Mouse (Mus musculus) ES-E14 (cell line): ENCODE results near the gene Prph. TPM values are rescaled to one million over a fixed set of nuclear protein-coding genes. Genes with fewer than 3 reads are reported as not detected.

ENCODE experiments used
- DNase-seq: peaks from one replicate; pipeline ENCODE4 v3.0.0-alpha.2; 2013; ENCODE audit warnings: low read depth, low spot score
- H3K27ac ChIP-seq: 2 replicates; pipeline ENCODE4 v1.5.1; 2012; ENCODE audit warnings: low read depth, mild to moderate bottlenecking, low read length, moderate library complexity, mixed read lengths; ENCODE audit not compliant: poor library complexity, insufficient read depth, severe bottlenecking
- H3K36me3 ChIP-seq: 2 replicates; pipeline ENCODE4 v1.6.1; 2012; ENCODE audit warnings: mild to moderate bottlenecking, low read length, moderate library complexity, mixed read lengths; ENCODE audit not compliant: control insufficient read depth, poor library complexity, insufficient read depth, severe bottlenecking
- H3K4me1 ChIP-seq, 2 experiments: fragments of 150-350 bp in 1 of 2; sonication (generic) in 1 of 2; 2 replicates each; pipeline ENCODE4 v1.6.1; 2012; ENCODE audit warnings: low read length in 2 of 2, mild to moderate bottlenecking in 1 of 2, mixed read lengths in 1 of 2; ENCODE audit not compliant: control insufficient read depth in 2 of 2, insufficient read depth in 2 of 2, poor library complexity in 1 of 2
- H3K4me3 ChIP-seq, 2 experiments: fragments of 150-350 bp in 1 of 2; sonication (generic) in 1 of 2; 2 replicates each; pipeline ENCODE4 v1.5.1; 2012; ENCODE audit warnings: low read length in 2 of 2, low read depth in 1 of 2, mild to moderate bottlenecking in 1 of 2, mixed read lengths in 1 of 2; ENCODE audit not compliant: insufficient read depth in 1 of 2, poor library complexity in 1 of 2, severe bottlenecking in 1 of 2
- H3K9ac ChIP-seq: 2 replicates; pipeline ENCODE4 v1.6.1; 2012; ENCODE audit warnings: low read depth, mild to moderate bottlenecking, low read length, mixed read lengths; ENCODE audit not compliant: poor library complexity, insufficient read depth, severe bottlenecking
- H3K9me3 ChIP-seq: fragments of 150-350 bp; sonication (generic); 2 replicates; pipeline ENCODE4 v1.6.1; 2012; ENCODE audit warnings: low read depth, mild to moderate bottlenecking, low read length; ENCODE audit not compliant: control insufficient read depth, insufficient read depth
- CHD2 ChIP-seq: IDR thresholded peaks from 2 replicates; pipeline ENCODE4 v1.6.1; 2014; ENCODE audit warnings: mild to moderate bottlenecking, low read depth, low read length, inconsistent platforms
- HCFC1 ChIP-seq: IDR thresholded peaks from 2 replicates; pipeline ENCODE4 v1.6.1; 2012; ENCODE audit warnings: low read length, inconsistent platforms, borderline replicate concordance; ENCODE audit not compliant: insufficient read depth
- MAFK ChIP-seq: IDR thresholded peaks from 2 replicates; pipeline ENCODE4 v1.6.1; 2014; ENCODE audit warnings: mild to moderate bottlenecking, low read depth, low read length, inconsistent platforms; ENCODE audit not compliant: insufficient read depth
- ZC3H11A ChIP-seq: IDR thresholded peaks from 2 replicates; pipeline ENCODE4 v1.6.1; 2012; ENCODE audit warnings: low read depth, mild to moderate bottlenecking, inconsistent platforms, low read length, borderline replicate concordance
- ZNF384 ChIP-seq: IDR thresholded peaks from 2 replicates; pipeline ENCODE4 v1.6.1; 2012; ENCODE audit warnings: low read depth, low read length, inconsistent platforms
- in situ Hi-C, 2 experiments: fragments of 600-800 bp; cut with MboI; formaldehyde crosslinking; loops; one replicate each; pipeline ENCODE4 v1.15.1; 2025; ENCODE audit warnings: low sequenced_read_pairs in 2 of 2, inconsistent platforms in 1 of 2; ENCODE audit not compliant: unreplicated experiment in 2 of 2
- total RNA-seq: library from RNA; depleted of rRNA; stranded (reverse); fragments of 300-350 nt; gene quantifications from 2 replicates; pipeline ENCODE4 v1.2.3, GENCODE M21; 2012

Gene Prph
- total RNA-seq, 1 experiment = 20.6 TPM

GRCm38 (mm10) chr15:99026259-99026658 lies 28.7 kb upstream of the Prph start:
- H3K9me3 ChIP-seq = no peaks in the 10 kb centered on the region
- H3K27ac ChIP-seq = no peak overlapping the region
- no peak overlapping the region for H3K4me3 ChIP-seq
- in situ Hi-C loops = no loop called here
- H3K36me3 ChIP-seq = no peaks in the 10 kb centered on the region
- TF ChIP-seq HCFC1 = no peak
- no peak for TF ChIP-seq ZC3H11A
- TF ChIP-seq CHD2 = no peak
- TF ChIP-seq ZNF384 = no peak
- TF ChIP-seq MAFK = no peak
- H3K9ac ChIP-seq = no peak overlapping the region
- H3K4me1 ChIP-seq = no peaks in the 10 kb centered on the region
- DNase-seq = peak; percentile 72

- no peaks in the 10 kb centered on the region for H3K4me1 ChIP-seq
- no peak overlapping the region; the same call in 1 of the 2 replicates for H3K9ac ChIP-seq
- H3K27ac ChIP-seq = no peak overlapping the region
- H3K36me3 ChIP-seq = peaks cover 3% of the 10 kb centered on the region; the same call in 1 of the 2 replicates
- no peak for DNase-seq
- no peaks in the 10 kb centered on the region for H3K9me3 ChIP-seq
- in situ Hi-C loops = no loop called here
- 0 out of 4 replicates have a peak overlapping the region, but pooled peaks of 1 of the 2 experiments have one; percentile 27 for H3K4me3 ChIP-seq
- TF ChIP-seq CHD2 = no peak
- no peak for TF ChIP-seq MAFK
- no peak for TF ChIP-seq ZNF384
- TF ChIP-seq ZC3H11A = no peak
- TF ChIP-seq HCFC1 = no peak
These were observed 27.9 kb upstream of the Prph start for GRCm38 (mm10) chr15:99027116-99027515.

DNA sequence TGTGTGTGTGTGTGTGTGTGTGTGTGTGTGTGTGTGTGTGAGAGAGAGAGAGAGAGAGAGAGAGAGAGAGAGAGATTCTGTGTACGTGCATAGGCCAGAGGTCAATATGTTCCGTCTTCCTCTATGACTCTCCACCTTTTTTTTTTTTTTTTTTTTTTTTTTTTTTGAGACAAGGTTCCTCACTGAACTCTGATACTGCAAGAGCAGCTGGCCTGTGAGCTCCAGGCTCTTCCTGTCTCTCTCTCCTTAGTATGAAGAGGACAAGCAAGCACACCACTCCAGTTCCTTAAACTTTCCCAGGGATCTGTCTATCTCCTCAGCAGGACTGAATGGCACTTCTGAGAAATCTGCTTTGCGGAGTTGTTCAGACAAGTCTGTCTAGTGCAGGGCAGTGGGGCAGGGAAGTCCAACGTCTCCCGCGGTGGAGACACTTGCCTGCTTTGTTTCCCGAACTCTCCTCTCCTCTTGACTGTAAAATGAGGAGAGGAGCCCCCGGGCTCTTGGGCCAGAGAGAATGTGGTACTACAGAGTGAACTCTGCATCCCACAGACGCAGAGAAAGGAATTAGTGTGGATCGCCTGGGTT lies 26.0 kb upstream of the Prph start:
- Histone ChIP-seq H3K36me3 (peaks cover 9% of the 10 kb centered on the region; the same call in 1 of the 2 replicates), H3K27ac (peak overlapping the region; percentile 96; the same call in 1 of the 2 replicates), H3K4me3 (peak overlapping the region; percentile 94), H3K4me1 (no peaks in the 10 kb centered on the region; a peak in 1 of 4 replicates), H3K9ac (peak overlapping the region; percentile 94), H3K9me3 (no peaks in the 10 kb centered on the region)
- no peak for DNase-seq
- in situ Hi-C loops = no loop called here
- no peak for TF ChIP-seq MAFK
- TF ChIP-seq ZNF384 = 0 out of 2 replicates have a peak, but pooled peaks have one; percentile 10

GRCm38 (mm10) chr15:99029619-99030584 lies 25.1 kb upstream of the Prph start, which contains the start of gene Tuba1c:
Gene Tuba1c (plus strand): TSS chr15:99029891.
- TF ChIP-seq HCFC1 (no peak), ZNF384 (no peak), ZC3H11A (no peak), MAFK (no peak), CHD2 (no peak)

More at GRCm38 (mm10) chr15:99029619-99030584, 25.1 kb upstream of the Prph start, which contains the start of gene Tuba1c:
- peak within 1 kb of the TSS; percentile 94 for H3K4me3 ChIP-seq
- H3K9me3 ChIP-seq = no peaks in the 10 kb centered on the region
- peak; percentile 97 for DNase-seq
- H3K36me3 ChIP-seq = peaks cover 14% of the 10 kb centered on the region
- no peaks in the 10 kb centered on the region; a peak in 1 of 4 replicates for H3K4me1 ChIP-seq
- H3K27ac ChIP-seq = peak within 1 kb of the TSS; percentile 96
- H3K9ac ChIP-seq = peak within 1 kb of the TSS; percentile 95
- in situ Hi-C loops = no loop called here
